ENCODE assay signal across 10 mouse cellular contexts in the genomic region with DNA sequence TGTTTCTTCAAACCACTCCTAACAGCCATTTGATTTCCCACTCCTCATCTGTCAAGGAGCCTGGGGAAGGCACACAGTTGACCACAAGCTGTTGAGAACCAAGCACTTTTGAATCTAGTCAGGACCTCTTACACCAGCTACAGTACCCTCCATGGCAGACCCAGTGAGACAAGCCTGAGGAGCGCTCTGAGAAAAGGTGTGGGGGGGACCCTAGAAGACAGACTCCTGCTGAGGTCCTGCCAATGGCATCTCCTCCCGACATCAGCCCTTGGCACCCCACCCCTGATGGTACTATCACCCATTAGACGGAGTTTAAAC. TPM values are rescaled to one million over a fixed set of nuclear protein-coding genes. Genes with fewer than 3 reads are reported as not detected.
DNase-seq lines count a peak whose midpoint lies in the region; ATAC-seq and TF ChIP-seq lines count a peak whose summit lies in the region.
"Had no signal": no experiment of that assay in that cellular context is flagged by ENCODE, and none has a peak within 500 bp of the region (broad histone marks: within the 10 kb centered on the region; RNA-seq: fewer than 3 reads in every experiment).

No protein-coding gene starts in this region.

- H3K4me1 ChIP-seq in hindbrain, postnatal 0 days (ENCODE audit: insufficient read depth, low read length) = peaks cover 12% of the 10 kb centered on the region
- H3K4me1 ChIP-seq in hindbrain, embryonic 12.5 days = peaks cover 6% of the 10 kb centered on the region
- peaks cover 23% of the 10 kb centered on the region for H3K4me1 ChIP-seq in lung, adult 2 months (ENCODE audit: control insufficient read depth, insufficient read depth, low read length)
- H3K4me1 ChIP-seq in olfactory bulb, adult 2 months (ENCODE audit: control insufficient read depth, insufficient read depth, low read length) = peaks cover 13% of the 10 kb centered on the region
- peaks cover 8% of the 10 kb centered on the region for H3K4me1 ChIP-seq in forebrain, embryonic 16.5 days (replicated peaks; ENCODE audit: control insufficient read depth, insufficient read depth, low read length)

- H3K4me2 ChIP-seq in hindbrain, postnatal 0 days (ENCODE audit: low read depth, low read length) = no peak overlapping the region
- no peak overlapping the region for H3K4me2 ChIP-seq in hindbrain, embryonic 12.5 days (replicated peaks)
- H3K4me2 ChIP-seq in forebrain, embryonic 16.5 days (ENCODE audit: low read length) = no peak overlapping the region

- WGBS in hindbrain, postnatal 0 days = 88% methylated on average over 3 of the region's 3 CpGs
- WGBS in hindbrain, embryonic 12.5 days = 89% methylated on average over 3 of the region's 3 CpGs
- WGBS in lung, adult 2 months = 73% methylated on average over 3 of the region's 3 CpGs
- 90% methylated on average over 3 of the region's 3 CpGs for WGBS in olfactory bulb, adult 2 months
- 85% methylated on average over 3 of the region's 3 CpGs for WGBS in forebrain, embryonic 16.5 days

- H3K27me3 ChIP-seq in hindbrain, postnatal 0 days (ENCODE audit: insufficient read depth, low read length) = no peaks in the 10 kb centered on the region
- H3K27me3 ChIP-seq in hindbrain, embryonic 12.5 days = no peaks in the 10 kb centered on the region
- H3K27me3 ChIP-seq in forebrain, embryonic 16.5 days (replicated peaks; ENCODE audit: control insufficient read depth, insufficient read depth, low read length) = no peaks in the 10 kb centered on the region

- ATAC-seq in hindbrain, postnatal 0 days = no peak
- no peak for ATAC-seq in hindbrain, embryonic 12.5 days (ENCODE audit: low FRiP score)
- ATAC-seq in forebrain, embryonic 16.5 days = no peak
- ATAC-seq: forebrain, embryonic 14.5 days had no signal

- TF ChIP-seq CTCF in hindbrain, postnatal 0 days (IDR thresholded peaks at IDR 0.05; ENCODE audit: low read depth) = no peak
- no peak for TF ChIP-seq CTCF in lung, adult 2 months (IDR thresholded peaks at IDR 0.05; ENCODE audit: insufficient read depth, low read length)
- no peak for TF ChIP-seq CTCF in olfactory bulb, adult 2 months (IDR thresholded peaks at IDR 0.05; ENCODE audit: insufficient read depth, low read depth, low read length)

- no peaks in the 10 kb centered on the region for H3K9me3 ChIP-seq in hindbrain, postnatal 0 days (ENCODE audit: low read length)
- no peaks in the 10 kb centered on the region for H3K9me3 ChIP-seq in hindbrain, embryonic 12.5 days (replicated peaks)
- no peaks in the 10 kb centered on the region for H3K9me3 ChIP-seq in forebrain, embryonic 16.5 days (ENCODE audit: control insufficient read depth, low read length)

- TF ChIP-seq POLR2A in lung, adult 2 months (IDR thresholded peaks at IDR 0.05; ENCODE audit: borderline replicate concordance, extremely low read depth, low read depth, low read length) = no peak
- TF ChIP-seq POLR2A in olfactory bulb, adult 2 months (IDR thresholded peaks at IDR 0.05; ENCODE audit: insufficient read depth, low read depth, low read length) = no peak

- DNase-seq in adrenal gland, postnatal 14 days = peak; percentile 12
- no peak for DNase-seq in adrenal gland, adult (ENCODE audit: inconsistent age in 2 of 2, low spot score in 1 of 2)
- DNase-seq in hindbrain, postnatal 0 days (ENCODE audit: low spot score) = no peak
- DNase-seq in lung, adult 2 months = peak; percentile 41
- no peak for DNase-seq in lung, postnatal 14 days

- peaks cover 32% of the 10 kb centered on the region; the same call in 1 of the 2 replicates for H3K36me3 ChIP-seq in hindbrain, postnatal 0 days (ENCODE audit: insufficient read depth, low read length)
- peaks cover 9% of the 10 kb centered on the region; the same call in 1 of the 2 replicates for H3K36me3 ChIP-seq in hindbrain, embryonic 12.5 days
- no peaks in the 10 kb centered on the region; the same call in 1 of the 2 replicates for H3K36me3 ChIP-seq in forebrain, embryonic 16.5 days (ENCODE audit: control insufficient read depth, insufficient read depth)

- no peak overlapping the region for H3K9ac ChIP-seq in hindbrain, postnatal 0 days (replicated peaks; ENCODE audit: low read length)
- no peak overlapping the region for H3K9ac ChIP-seq in hindbrain, embryonic 12.5 days
- no peak overlapping the region for H3K9ac ChIP-seq in forebrain, embryonic 16.5 days (replicated peaks; ENCODE audit: low read depth, low read length)

- H3K27ac ChIP-seq in hindbrain, postnatal 0 days = peak overlapping the region; percentile 52; the same call in 1 of the 2 replicates
- H3K27ac ChIP-seq in hindbrain, embryonic 12.5 days = no peak overlapping the region
- peak overlapping the region; percentile 16; the same call in 1 of the 2 replicates for H3K27ac ChIP-seq in olfactory bulb, adult 2 months (ENCODE audit: insufficient read depth, low read depth, low read length)
- H3K27ac ChIP-seq in forebrain, embryonic 16.5 days (ENCODE audit: low read length) = no peak overlapping the region
- H3K27ac ChIP-seq: macrophage had no signal

- no peak overlapping the region for H3K4me3 ChIP-seq in hindbrain, postnatal 0 days (ENCODE audit: low read length)
- no peak overlapping the region for H3K4me3 ChIP-seq in hindbrain, embryonic 12.5 days
- no peak overlapping the region for H3K4me3 ChIP-seq in lung, adult 2 months (replicated peaks; ENCODE audit: extremely low read depth, low read depth, low read length)
- H3K4me3 ChIP-seq in olfactory bulb, adult 2 months (ENCODE audit: insufficient read depth, low read depth, low read length) = no peak overlapping the region
- H3K4me3 ChIP-seq in forebrain, embryonic 16.5 days (replicated peaks; ENCODE audit: low read length) = no peak overlapping the region

RNA-seq across cellular contexts. Expression of a gene that starts 22.1 kb away (rescaled TPM):
- total RNA-seq in adrenal gland, postnatal 14 days (2021) = 38.3 and 42.3 TPM in 2 replicates
- total RNA-seq in hindbrain, postnatal 0 days (2014; rRNA removed) = 10.0 and 12.0 TPM in 2 replicates
- 4.2 and 5.1 TPM in 2 replicates for polyA plus RNA-seq in hindbrain, postnatal 0 days (2015; fragmentation: Nextera tagmentation; extraction: Ambion mirVana)
- polyA plus RNA-seq in hindbrain, embryonic 12.5 days (2016; fragmentation: Nextera tagmentation; extraction: Ambion mirVana) = 3.6 and 3.8 TPM in 2 replicates
- 6.9 and 21.0 TPM in 2 replicates for polyA plus RNA-seq in lung, adult 2 months (2012; rRNA removed)
- polyA plus RNA-seq in olfactory bulb, adult 2 months (2012; ENCODE audit: insufficient read depth, insufficient read length, low replicate concordance, missing spikeins) = not detected in 2 replicates
- 5.6 and 6.3 TPM in 2 replicates for polyA plus RNA-seq in forebrain, embryonic 16.5 days (2015; fragmentation: Nextera tagmentation; extraction: Ambion mirVana)

RNA-seq across cellular contexts. Expression of a gene that starts 23.2 kb away (rescaled TPM):
- total RNA-seq in adrenal gland, postnatal 14 days (2021) = 182 and 223 TPM in 2 replicates
- 154 and 160 TPM in 2 replicates for total RNA-seq in hindbrain, postnatal 0 days (2014; rRNA removed)
- 129 and 131 TPM in 2 replicates for polyA plus RNA-seq in hindbrain, postnatal 0 days (2015; fragmentation: Nextera tagmentation; extraction: Ambion mirVana)
- polyA plus RNA-seq in hindbrain, embryonic 12.5 days (2016; fragmentation: Nextera tagmentation; extraction: Ambion mirVana) = 274 and 304 TPM in 2 replicates
- polyA plus RNA-seq in lung, adult 2 months (2012; rRNA removed) = 40.5 and 54.4 TPM in 2 replicates
- polyA plus RNA-seq in olfactory bulb, adult 2 months (2012; ENCODE audit: insufficient read depth, insufficient read length, low replicate concordance, missing spikeins) = not detected in 2 replicates
- polyA plus RNA-seq in forebrain, embryonic 16.5 days (2015; fragmentation: Nextera tagmentation; extraction: Ambion mirVana) = 208 and 217 TPM in 2 replicates

RNA-seq across cellular contexts. Expression of a gene that starts 38.4 kb away (rescaled TPM):
- 99.4 and 110 TPM in 2 replicates for total RNA-seq in adrenal gland, postnatal 14 days (2021)
- total RNA-seq in hindbrain, postnatal 0 days (2014; rRNA removed) = 66.7 and 66.9 TPM in 2 replicates
- polyA plus RNA-seq in hindbrain, postnatal 0 days (2015; fragmentation: Nextera tagmentation; extraction: Ambion mirVana) = 119 and 120 TPM in 2 replicates
- polyA plus RNA-seq in hindbrain, embryonic 12.5 days (2016; fragmentation: Nextera tagmentation; extraction: Ambion mirVana) = 147 and 148 TPM in 2 replicates
- polyA plus RNA-seq in lung, adult 2 months (2012; rRNA removed) = 51.6 and 57.4 TPM in 2 replicates
- polyA plus RNA-seq in olfactory bulb, adult 2 months (2012; ENCODE audit: insufficient read depth, insufficient read length, low replicate concordance, missing spikeins) = not detected in 2 replicates
- polyA plus RNA-seq in forebrain, embryonic 16.5 days (2015; fragmentation: Nextera tagmentation; extraction: Ambion mirVana) = 158 and 163 TPM in 2 replicates

RNA-seq across cellular contexts. Expression of a gene that starts 57.4 kb away (rescaled TPM):
- 12.3 and 12.6 TPM in 2 replicates for total RNA-seq in adrenal gland, postnatal 14 days (2021)
- total RNA-seq in hindbrain, postnatal 0 days (2014; rRNA removed) = 10.3 and 11.7 TPM in 2 replicates
- polyA plus RNA-seq in hindbrain, postnatal 0 days (2015; fragmentation: Nextera tagmentation; extraction: Ambion mirVana) = 7.4 and 8.1 TPM in 2 replicates
- 12.9 and 13.0 TPM in 2 replicates for polyA plus RNA-seq in hindbrain, embryonic 12.5 days (2016; fragmentation: Nextera tagmentation; extraction: Ambion mirVana)
- 16.1 and 20.2 TPM in 2 replicates for polyA plus RNA-seq in lung, adult 2 months (2012; rRNA removed)
- polyA plus RNA-seq in olfactory bulb, adult 2 months (2012; ENCODE audit: insufficient read depth, insufficient read length, low replicate concordance, missing spikeins) = not detected in 2 replicates
- 10.9 and 13.2 TPM in 2 replicates for polyA plus RNA-seq in forebrain, embryonic 16.5 days (2015; fragmentation: Nextera tagmentation; extraction: Ambion mirVana)

Comparison
In these comparisons a context has a peak if more than half of its experiments do, and no peak if none do; other contexts are left out.
1. DNase-seq: peak in adrenal gland, postnatal 14 days (single experiment) and lung, adult 2 months (single experiment); none in adrenal gland, adult (0 of 2), hindbrain, postnatal 0 days (single experiment) and lung, postnatal 14 days (single experiment).
2. H3K27ac ChIP-seq: peak in hindbrain, postnatal 0 days (single experiment) and olfactory bulb, adult 2 months (single experiment); none in hindbrain, embryonic 12.5 days (single experiment) and forebrain, embryonic 16.5 days (single experiment).
3. RNA of a gene that starts 38.4 kb away (polyA plus RNA-seq): 158 to 163 TPM in forebrain, embryonic 16.5 days, 147 to 148 TPM in hindbrain, embryonic 12.5 days, 119 to 120 TPM in hindbrain, postnatal 0 days and 51.6 to 57.4 TPM in lung, adult 2 months; not detected in olfactory bulb, adult 2 months; every median in the first group is over 10 times any median in the second.